Mouse (Mus musculus): ENCODE measurements around the gene Cdipt. TPM values are rescaled to one million over a fixed set of nuclear protein-coding genes. Genes with fewer than 3 reads are reported as not detected.

The Cdipt gene
- polyA plus RNA-seq, 1 experiment from 2014 or later: 140 TPM

- peaks cover 51% of the 10 kb centered on the region for H3K4me1 ChIP-seq (replicated peaks)
- H3K36me3 ChIP-seq: peaks cover 27% of the 10 kb centered on the region
- WGBS: 97% methylated on average over 12 of the region's 12 CpGs
- peak overlapping the region; percentile 22 for H3K4me2 ChIP-seq
- no peaks in the 10 kb centered on the region for H3K27me3 ChIP-seq
- H3K9ac ChIP-seq: 0 out of 2 replicates have a peak overlapping the region, but pooled peaks have one; percentile 12
- no peak for ATAC-seq (ENCODE audit: low FRiP score, low read depth)
- no peaks in the 10 kb centered on the region for H3K9me3 ChIP-seq
- no peak overlapping the region for H3K4me3 ChIP-seq
- no peak overlapping the region for H3K27ac ChIP-seq (replicated peaks)
Observed at GRCm38 (mm10) chr7:127014993-127015392, 39.3 kb downstream of the Cdipt start.

GRCm38 (mm10) chr7:127016081-127016480, 40.4 kb downstream of the Cdipt start:
- H3K9me3 ChIP-seq: no peaks in the 10 kb centered on the region
- H3K9ac ChIP-seq: peak overlapping the region; percentile 85
- H3K27ac ChIP-seq (replicated peaks): peak overlapping the region; percentile 95
- H3K4me1 ChIP-seq (replicated peaks): peaks cover 60% of the 10 kb centered on the region
- 2% methylated on average over 10 of the region's 10 CpGs for WGBS
- peak overlapping the region; percentile 84 for H3K4me2 ChIP-seq
- no peak for ATAC-seq (ENCODE audit: low FRiP score, low read depth)
- H3K36me3 ChIP-seq: peaks cover 27% of the 10 kb centered on the region
- peak overlapping the region; percentile 66 for H3K4me3 ChIP-seq
- no peaks in the 10 kb centered on the region for H3K27me3 ChIP-seq

GRCm38 (mm10) chr7:127016481-127016485, 40.6 kb downstream of the Cdipt start, which contains the start of gene Pagr1b:
Gene Pagr1b (minus strand): TSS chr7:127016484.
- peak within 1 kb of the TSS; percentile 85 for H3K9ac ChIP-seq
- H3K4me1 ChIP-seq (replicated peaks): peaks cover 62% of the 10 kb centered on the region
- peaks cover 27% of the 10 kb centered on the region for H3K36me3 ChIP-seq
- no peaks in the 10 kb centered on the region for H3K27me3 ChIP-seq
- no peak for ATAC-seq (ENCODE audit: low FRiP score, low read depth)
- no peaks in the 10 kb centered on the region for H3K9me3 ChIP-seq
- H3K27ac ChIP-seq (replicated peaks): peak within 1 kb of the TSS; percentile 95
- peak within 1 kb of the TSS; percentile 66 for H3K4me3 ChIP-seq
- H3K4me2 ChIP-seq: peak within 1 kb of the TSS; percentile 84

- Histone ChIP-seq H3K9me3 (no peaks in the 10 kb centered on the region), H3K27me3 (no peaks in the 10 kb centered on the region), H3K36me3 (peaks cover 27% of the 10 kb centered on the region), H3K9ac (peak overlapping the region; percentile 85), H3K27ac (replicated peaks) (peak overlapping the region; percentile 95), H3K4me2 (peak overlapping the region; percentile 84), H3K4me3 (peak overlapping the region; percentile 66), H3K4me1 (replicated peaks) (peaks cover 64% of the 10 kb centered on the region)
- peak; percentile 32; the same call in 1 of the 2 replicates for ATAC-seq (ENCODE audit: low FRiP score, low read depth)
- under 1% methylated on average over 22 of the region's 22 CpGs for WGBS
Observed at GRCm38 (mm10) chr7:127016486-127016938, 40.8 kb downstream of the Cdipt start.

GRCm38 (mm10) chr7:127016971-127017949, 41.5 kb downstream of the Cdipt start, which contains the start of gene Pagr1a:
Gene Pagr1a (minus strand): TSS chr7:127017352.
- WGBS: 4% methylated on average over 39 of the region's 39 CpGs
- peaks cover 28% of the 10 kb centered on the region for H3K36me3 ChIP-seq

GRCm38 (mm10) chr7:127017950-127018345, 42.2 kb downstream of the Cdipt start:
- Histone ChIP-seq H3K9ac (peak overlapping the region; percentile 41), H3K36me3 (peaks cover 32% of the 10 kb centered on the region), H3K9me3 (no peaks in the 10 kb centered on the region), H3K27ac (replicated peaks) (peak overlapping the region; percentile 95), H3K4me1 (replicated peaks) (peaks cover 78% of the 10 kb centered on the region), H3K4me3 (no peak overlapping the region), H3K4me2 (peak overlapping the region; percentile 84), H3K27me3 (no peaks in the 10 kb centered on the region)
- 62% methylated on average over 6 of the region's 6 CpGs for WGBS
- ATAC-seq (ENCODE audit: low FRiP score, low read depth): no peak

More at GRCm38 (mm10) chr7:127016971-127017949, 41.5 kb downstream of the Cdipt start, which contains the start of gene Pagr1a:
- Histone ChIP-seq H3K4me3 (peak within 1 kb of the TSS; percentile 66), H3K9me3 (no peaks in the 10 kb centered on the region), H3K9ac (peak within 1 kb of the TSS; percentile 85), H3K4me2 (peak within 1 kb of the TSS; percentile 84), H3K27ac (replicated peaks) (peak within 1 kb of the TSS; percentile 95), H3K4me1 (replicated peaks) (peaks cover 71% of the 10 kb centered on the region), H3K27me3 (no peaks in the 10 kb centered on the region)
- ATAC-seq (ENCODE audit: low FRiP score, low read depth): peak; percentile 84

GRCm38 (mm10) chr7:127018416-127019305, 42.9 kb downstream of the Cdipt start:
- peaks cover 31% of the 10 kb centered on the region for H3K36me3 ChIP-seq
- H3K4me1 ChIP-seq (replicated peaks): peaks cover 85% of the 10 kb centered on the region
- no peaks in the 10 kb centered on the region for H3K27me3 ChIP-seq
- no peak for ATAC-seq (ENCODE audit: low FRiP score, low read depth)
- H3K4me2 ChIP-seq: peak overlapping the region; percentile 84
- H3K4me3 ChIP-seq: peak overlapping the region; percentile 44; the same call in 1 of the 2 replicates
- H3K27ac ChIP-seq (replicated peaks): peak overlapping the region; percentile 95; the same call in 1 of the 2 replicates
- H3K9ac ChIP-seq: peak overlapping the region; percentile 41; the same call in 1 of the 2 replicates
- no peaks in the 10 kb centered on the region for H3K9me3 ChIP-seq
- WGBS: 88% methylated on average over 15 of the region's 15 CpGs

GRCm38 (mm10) chr7:127019306-127019960, 43.7 kb downstream of the Cdipt start:
- 74% methylated on average over 14 of the region's 14 CpGs for WGBS
- Histone ChIP-seq H3K4me2 (peak overlapping the region; percentile 84), H3K27ac (replicated peaks) (no peak overlapping the region), H3K27me3 (no peaks in the 10 kb centered on the region), H3K4me1 (replicated peaks) (peaks cover 87% of the 10 kb centered on the region), H3K36me3 (peaks cover 25% of the 10 kb centered on the region), H3K9ac (peak overlapping the region; percentile 74), H3K9me3 (no peaks in the 10 kb centered on the region), H3K4me3 (peak overlapping the region; percentile 44)
- no peak for ATAC-seq (ENCODE audit: low FRiP score, low read depth)

GRCm38 (mm10) chr7:127020031-127020430, 44.3 kb downstream of the Cdipt start:
- peaks cover 87% of the 10 kb centered on the region for H3K4me1 ChIP-seq (replicated peaks)
- H3K9ac ChIP-seq: peak overlapping the region; percentile 74
- H3K27ac ChIP-seq (replicated peaks): peak overlapping the region; percentile 81
- no peaks in the 10 kb centered on the region for H3K27me3 ChIP-seq
- peak overlapping the region; percentile 84 for H3K4me2 ChIP-seq
- 56% methylated on average over 3 of the region's 3 CpGs for WGBS
- H3K9me3 ChIP-seq: no peaks in the 10 kb centered on the region
- peaks cover 22% of the 10 kb centered on the region for H3K36me3 ChIP-seq
- ATAC-seq (ENCODE audit: low FRiP score, low read depth): no peak
- H3K4me3 ChIP-seq: peak overlapping the region; percentile 44

GRCm38 (mm10) chr7:127020491-127020890, 44.8 kb downstream of the Cdipt start:
- Histone ChIP-seq H3K27ac (replicated peaks) (peak overlapping the region; percentile 81), H3K9me3 (no peaks in the 10 kb centered on the region), H3K36me3 (peaks cover 17% of the 10 kb centered on the region), H3K4me3 (peak overlapping the region; percentile 44), H3K4me1 (replicated peaks) (peaks cover 84% of the 10 kb centered on the region), H3K9ac (peak overlapping the region; percentile 74), H3K4me2 (peak overlapping the region; percentile 84), H3K27me3 (no peaks in the 10 kb centered on the region)
- ATAC-seq (ENCODE audit: low FRiP score, low read depth): no peak
- 31% methylated on average over 5 of the region's 5 CpGs for WGBS

GRCm38 (mm10) chr7:127020901-127021562, 45.3 kb downstream of the Cdipt start, which contains the start of the genes Gm42742 and Prrt2:
Gene Gm42742 (minus strand): TSS chr7:127021097.
Gene Prrt2 (minus strand): TSS chr7:127021211.
- no peaks in the 10 kb centered on the region for H3K27me3 ChIP-seq
- 1% methylated on average over 37 of the region's 37 CpGs for WGBS
- no peaks in the 10 kb centered on the region for H3K9me3 ChIP-seq
- H3K27ac ChIP-seq (replicated peaks): peak within 1 kb of the TSS; percentile 81
- H3K36me3 ChIP-seq: peaks cover 14% of the 10 kb centered on the region
- H3K4me2 ChIP-seq: peak within 1 kb of the TSS; percentile 84
- peak within 1 kb of the TSS; percentile 74 for H3K9ac ChIP-seq
- peak within 1 kb of the TSS; percentile 44 for H3K4me3 ChIP-seq
- H3K4me1 ChIP-seq (replicated peaks): peaks cover 78% of the 10 kb centered on the region
- peak; percentile 21; the same call in 1 of the 2 replicates for ATAC-seq (ENCODE audit: low FRiP score, low read depth)
